Mouse (Mus musculus) embryo, embryonic 10 days (tissue): ENCODE results near the gene Iqcn.

ENCODE experiments used
- DNase-seq: peaks from one replicate; pipeline ENCODE4 v3.0.0-alpha.2; 2015; ENCODE audit warnings: low spot score

Gene Iqcn

DNA sequence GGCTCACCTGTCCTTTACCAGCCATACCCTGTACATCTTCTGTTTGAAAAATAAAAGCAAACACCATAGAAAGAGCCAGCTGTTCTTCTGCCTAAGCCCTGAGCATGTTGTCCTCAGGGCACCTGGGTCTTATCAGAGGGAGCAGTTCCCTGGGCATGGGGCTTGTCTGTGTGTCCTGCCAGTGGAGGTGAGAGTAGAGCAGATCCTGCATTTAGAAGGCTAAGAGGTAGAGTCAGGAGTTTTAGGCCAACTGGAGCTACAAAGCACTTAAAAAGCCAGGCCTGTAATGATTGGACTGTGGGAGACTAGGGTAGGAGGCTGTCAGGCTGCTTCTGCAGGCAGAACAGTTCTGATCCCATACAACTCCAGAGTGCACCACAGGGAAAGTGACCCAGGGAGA lies 24.6 kb upstream of the Iqcn start:
- DNase-seq = no peak

GRCm38 (mm10) chr8:70679404-70679803 lies 23.9 kb upstream of the Iqcn start:
- DNase-seq = no peak

GRCm38 (mm10) chr8:70680039-70680438 lies 23.2 kb upstream of the Iqcn start:
- no peak for DNase-seq

DNA sequence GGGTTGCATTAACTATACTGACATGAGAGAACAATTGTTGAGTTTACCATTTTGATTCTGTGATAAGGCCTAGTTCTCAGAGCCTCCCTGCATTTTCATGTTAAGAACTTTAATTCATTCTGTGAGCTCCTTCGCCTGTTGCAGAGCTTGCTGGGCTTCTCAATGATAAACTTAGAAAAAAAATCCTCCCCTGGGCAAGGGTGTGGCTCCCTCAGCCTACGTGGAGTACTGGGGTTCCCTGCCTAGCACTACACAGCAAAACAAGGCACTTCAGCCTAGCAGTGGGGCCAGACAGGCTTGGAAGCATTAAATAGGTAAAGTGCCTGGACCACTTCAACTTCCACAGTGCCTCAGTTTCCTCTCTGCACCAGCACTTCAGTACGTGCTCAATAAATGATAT lies 21.8 kb upstream of the Iqcn start:
- no peak for DNase-seq

GRCm38 (mm10) chr8:70682193-70682592 lies 21.1 kb upstream of the Iqcn start:
- peak; percentile 72 for DNase-seq

- no peak for DNase-seq
Observed at GRCm38 (mm10) chr8:70682692-70683091, 20.6 kb upstream of the Iqcn start.

DNA sequence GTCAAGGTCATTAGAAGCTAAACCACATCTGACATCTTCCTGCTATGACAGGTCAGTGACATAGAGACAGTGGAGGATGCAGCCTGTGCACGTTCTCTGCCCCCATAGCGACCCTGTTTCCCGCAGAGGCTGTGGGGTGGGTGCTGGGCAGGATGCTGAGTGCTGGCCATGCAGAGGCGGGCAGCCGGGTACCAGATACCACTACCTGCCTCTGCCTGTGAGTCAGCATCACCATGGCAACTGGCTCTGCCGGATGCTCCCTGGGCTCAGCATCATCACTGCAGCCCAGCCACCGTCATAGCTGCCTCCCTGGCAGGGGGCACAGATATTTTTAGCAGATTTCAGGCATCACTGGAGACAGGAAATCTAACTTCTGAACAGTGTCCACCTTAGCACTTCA lies 19.0 kb upstream of the Iqcn start:
- DNase-seq = no peak

DNA sequence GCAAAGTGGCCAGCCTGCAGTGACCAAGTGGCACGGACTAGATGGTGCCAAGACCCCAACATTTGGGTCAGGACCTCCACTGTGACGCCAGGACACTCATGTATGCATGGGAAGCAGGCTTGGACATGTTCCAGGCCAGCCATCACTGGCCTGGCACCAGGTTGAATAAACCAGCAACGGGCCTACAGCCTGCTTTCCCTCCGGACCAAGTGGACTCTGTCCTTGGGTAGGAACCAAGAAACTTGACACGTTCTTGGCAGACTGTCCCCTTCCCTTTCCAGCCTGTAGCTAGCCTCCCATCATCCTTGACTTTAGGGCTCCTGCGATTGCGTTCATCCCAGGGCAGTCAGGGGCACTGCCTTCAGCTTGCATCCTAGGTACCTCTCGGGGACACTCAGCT lies 15.7 kb upstream of the Iqcn start:
- no peak for DNase-seq

- DNase-seq = no peak
Observed at GRCm38 (mm10) chr8:70688136-70688535, 15.1 kb upstream of the Iqcn start.

GRCm38 (mm10) chr8:70689892-70690390 lies 13.3 kb upstream of the Iqcn start:
- DNase-seq = no peak

GRCm38 (mm10) chr8:70691230-70691629 lies 12.0 kb upstream of the Iqcn start:
- no peak for DNase-seq

- DNase-seq = peak; percentile 96
Observed at GRCm38 (mm10) chr8:70691727-70692231, 11.5 kb upstream of the Iqcn start.

- DNase-seq = no peak
Observed at GRCm38 (mm10) chr8:70693636-70694035, 9.6 kb upstream of the Iqcn start.

GRCm38 (mm10) chr8:70695318-70696018 lies 7.8 kb upstream of the Iqcn start:
- no peak for DNase-seq

GRCm38 (mm10) chr8:70696019-70696885 lies 7.0 kb upstream of the Iqcn start:
- DNase-seq = peak; percentile 71

GRCm38 (mm10) chr8:70696946-70697345 lies 6.3 kb upstream of the Iqcn start:
- no peak for DNase-seq

DNA sequence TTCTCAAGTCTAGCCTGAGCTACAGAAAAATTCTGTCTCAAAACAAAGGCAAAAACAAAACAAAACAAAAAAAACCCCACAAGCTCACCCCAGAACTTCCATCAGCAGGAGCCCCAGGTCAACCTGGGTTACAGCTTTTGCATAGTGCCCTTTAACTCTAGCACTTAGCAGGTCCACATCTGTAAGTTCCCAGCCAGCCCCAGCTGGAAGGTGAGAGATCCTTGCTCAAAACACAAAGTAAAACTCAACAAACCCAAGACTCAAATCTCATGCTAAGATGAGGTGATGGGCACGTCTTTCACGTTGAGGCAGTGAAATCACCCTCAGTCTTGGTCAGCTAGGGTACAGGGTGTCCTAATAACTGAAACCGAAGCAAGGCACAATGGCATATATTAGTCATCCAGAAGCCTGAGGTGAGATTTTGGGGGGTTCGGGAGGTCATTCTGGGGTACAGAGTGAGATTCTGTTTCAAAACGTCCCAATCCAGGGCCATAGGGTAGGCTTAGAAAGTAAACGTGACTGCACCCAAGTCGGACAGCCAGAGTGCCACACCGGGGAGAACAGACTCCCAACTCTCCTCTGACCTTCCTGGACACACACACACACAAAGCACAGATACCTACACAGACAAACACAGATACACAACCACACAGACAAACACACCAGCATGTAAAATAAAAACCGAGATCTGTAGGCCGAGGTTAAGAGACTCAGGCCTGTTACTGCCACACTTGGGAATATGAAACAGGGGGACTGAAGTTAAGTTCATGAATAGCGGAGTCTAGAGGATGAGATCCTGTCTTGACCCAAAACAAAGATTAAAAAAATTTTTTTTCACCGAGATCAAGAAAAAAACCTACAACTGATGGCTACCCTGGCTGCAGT lies 5.6 kb upstream of the Iqcn start:
- DNase-seq = no peak

- DNase-seq = peak; percentile 100
Observed at GRCm38 (mm10) chr8:70698310-70699109, 4.7 kb upstream of the Iqcn start, which contains the start of gene Jund. TSS of gene Jund (plus strand) at chr8:70698949.

- DNase-seq = no peak
Observed at GRCm38 (mm10) chr8:70699116-70699833, 4.0 kb upstream of the Iqcn start.

DNA sequence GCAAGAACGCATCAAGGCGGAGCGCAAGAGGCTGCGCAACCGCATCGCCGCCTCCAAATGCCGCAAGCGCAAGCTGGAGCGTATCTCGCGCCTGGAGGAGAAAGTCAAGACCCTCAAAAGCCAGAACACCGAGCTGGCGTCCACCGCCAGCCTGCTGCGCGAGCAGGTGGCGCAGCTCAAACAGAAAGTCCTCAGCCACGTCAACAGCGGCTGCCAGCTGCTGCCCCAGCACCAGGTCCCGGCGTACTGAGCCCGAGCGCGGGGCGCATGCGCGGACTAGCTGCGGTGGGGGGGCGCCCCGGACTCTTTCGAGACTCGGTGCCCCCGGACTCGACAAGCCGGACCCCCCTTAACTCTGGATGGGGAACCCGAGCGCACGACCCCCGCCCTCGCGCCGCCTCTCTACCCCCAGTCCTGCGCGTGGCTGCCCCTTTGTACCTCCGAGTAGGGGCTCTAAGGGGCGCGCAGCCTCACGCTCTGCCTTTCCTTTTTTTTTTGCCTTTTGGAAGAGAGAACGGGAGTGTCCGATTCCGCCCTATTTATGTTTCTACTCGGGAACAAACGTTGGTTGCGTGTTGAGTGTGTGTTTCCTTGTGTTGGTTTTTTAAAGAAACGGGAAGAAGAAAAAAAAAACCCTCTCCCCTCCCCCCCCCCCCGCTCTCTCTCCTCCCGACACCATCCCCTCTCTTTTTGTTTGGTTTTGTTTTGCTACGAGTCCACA lies 3.3 kb upstream of the Iqcn start:
- peak; percentile 85 for DNase-seq
